Mouse (Mus musculus): ENCODE measurements around the gene Mst1. TPM values are rescaled to one million over a fixed set of nuclear protein-coding genes. Genes with fewer than 3 reads are reported as not detected.

The Mst1 gene
- polyA plus RNA-seq, 1 experiment from 2014 or later, result 18.6 TPM

GRCm38 (mm10) chr9:108119891-108120411 is 39.7 kb downstream of the Mst1 start:
- 19% methylated on average over 11 of the region's 11 CpGs for WGBS (ENCODE audit: insufficient replicate concordance)
- no peak for DNase-seq
- no peak overlapping the region for H3K27ac ChIP-seq
- H3K27me3 ChIP-seq, result peaks cover 11% of the 10 kb centered on the region
- H3K9ac ChIP-seq, result no peak overlapping the region
- ATAC-seq (ENCODE audit: low read depth), result peak; percentile 49; the same call in 1 of the 2 replicates
- no peaks in the 10 kb centered on the region for H3K9me3 ChIP-seq (replicated peaks)
- H3K4me2 ChIP-seq, result no peak overlapping the region
- H3K36me3 ChIP-seq, result no peaks in the 10 kb centered on the region
- no peak overlapping the region for H3K4me3 ChIP-seq (replicated peaks)
- peaks cover 24% of the 10 kb centered on the region for H3K4me1 ChIP-seq (replicated peaks)

- ATAC-seq (ENCODE audit: low read depth) (no peak), DNase-seq (no peak)
- H3K4me2 ChIP-seq, result no peak overlapping the region
- H3K4me1 ChIP-seq (replicated peaks), result peaks cover 24% of the 10 kb centered on the region
- no peaks in the 10 kb centered on the region for H3K36me3 ChIP-seq
- 68% methylated on average over 8 of the region's 8 CpGs for WGBS (ENCODE audit: insufficient replicate concordance)
- H3K4me3 ChIP-seq (replicated peaks), result no peak overlapping the region
- no peaks in the 10 kb centered on the region for H3K9me3 ChIP-seq (replicated peaks)
- H3K27ac ChIP-seq, result no peak overlapping the region
- H3K9ac ChIP-seq, result no peak overlapping the region
- peaks cover 4% of the 10 kb centered on the region for H3K27me3 ChIP-seq
Observed at GRCm38 (mm10) chr9:108120671-108121070, 40.4 kb downstream of the Mst1 start.

GRCm38 (mm10) chr9:108121170-108121969 is 41.1 kb downstream of the Mst1 start:
- no peaks in the 10 kb centered on the region for H3K9me3 ChIP-seq (replicated peaks)
- H3K4me3 ChIP-seq (replicated peaks), result no peak overlapping the region
- 79% methylated on average over 10 of the region's 10 CpGs for WGBS (ENCODE audit: insufficient replicate concordance)
- H3K9ac ChIP-seq, result no peak overlapping the region
- no peaks in the 10 kb centered on the region for H3K36me3 ChIP-seq
- peaks cover 24% of the 10 kb centered on the region for H3K4me1 ChIP-seq (replicated peaks)
- DNase-seq (no peak), ATAC-seq (ENCODE audit: low read depth) (no peak)
- H3K27ac ChIP-seq, result no peak overlapping the region
- no peak overlapping the region for H3K4me2 ChIP-seq
- H3K27me3 ChIP-seq, result no peaks in the 10 kb centered on the region; the same call in 1 of the 2 replicates

- DNase-seq, result no peak
- WGBS (ENCODE audit: insufficient replicate concordance), result 59% methylated on average over 4 of the region's 4 CpGs
- no peak overlapping the region for H3K4me2 ChIP-seq
- peaks cover 12% of the 10 kb centered on the region for H3K27me3 ChIP-seq
- no peak overlapping the region for H3K27ac ChIP-seq
- no peaks in the 10 kb centered on the region for H3K36me3 ChIP-seq
- H3K4me1 ChIP-seq (replicated peaks), result peaks cover 24% of the 10 kb centered on the region
- H3K9me3 ChIP-seq (replicated peaks), result no peaks in the 10 kb centered on the region
- no peak overlapping the region for H3K4me3 ChIP-seq (replicated peaks)
- ATAC-seq (ENCODE audit: low read depth), result no peak
- H3K9ac ChIP-seq, result no peak overlapping the region
Observed at GRCm38 (mm10) chr9:108123916-108124315, 43.7 kb downstream of the Mst1 start.

- Histone ChIP-seq H3K4me1 (replicated peaks) (peaks cover 7% of the 10 kb centered on the region), H3K27ac (no peak overlapping the region), H3K4me3 (replicated peaks) (no peak overlapping the region), H3K27me3 (peaks cover 12% of the 10 kb centered on the region), H3K4me2 (no peak overlapping the region), H3K36me3 (no peaks in the 10 kb centered on the region), H3K9ac (no peak overlapping the region), H3K9me3 (replicated peaks) (no peaks in the 10 kb centered on the region)
- 72% methylated on average over 8 of the region's 8 CpGs for WGBS (ENCODE audit: insufficient replicate concordance)
- ATAC-seq (ENCODE audit: low read depth), result no peak
- DNase-seq, result no peak
Observed at GRCm38 (mm10) chr9:108125731-108126130, 45.5 kb downstream of the Mst1 start.

- no peak overlapping the region for H3K9ac ChIP-seq
Observed at GRCm38 (mm10) chr9:108126436-108127180, 46.4 kb downstream of the Mst1 start.

GRCm38 (mm10) chr9:108128248-108128647 is 48.0 kb downstream of the Mst1 start:
- 72% methylated on average over 11 of the region's 11 CpGs for WGBS (ENCODE audit: insufficient replicate concordance)
- no peak for DNase-seq

More at GRCm38 (mm10) chr9:108126436-108127180, 46.4 kb downstream of the Mst1 start:
- Histone ChIP-seq H3K4me2 (no peak overlapping the region), H3K27me3 (peaks cover 12% of the 10 kb centered on the region), H3K9me3 (replicated peaks) (no peaks in the 10 kb centered on the region), H3K27ac (no peak overlapping the region), H3K4me3 (replicated peaks) (no peak overlapping the region), H3K4me1 (replicated peaks) (no peaks in the 10 kb centered on the region), H3K36me3 (no peaks in the 10 kb centered on the region)
- no peak for DNase-seq
- 69% methylated on average over 17 of the region's 17 CpGs for WGBS (ENCODE audit: insufficient replicate concordance)
- no peak for ATAC-seq (ENCODE audit: low read depth)

GRCm38 (mm10) chr9:108129042-108129948 is 49.1 kb downstream of the Mst1 start:
- 56% methylated on average over 13 of the region's 13 CpGs for WGBS (ENCODE audit: insufficient replicate concordance)
- peaks cover 12% of the 10 kb centered on the region for H3K27me3 ChIP-seq
- no peak for ATAC-seq (ENCODE audit: low read depth)

More at GRCm38 (mm10) chr9:108128248-108128647, 48.0 kb downstream of the Mst1 start:
- H3K27me3 ChIP-seq, result peaks cover 12% of the 10 kb centered on the region
- no peaks in the 10 kb centered on the region for H3K9me3 ChIP-seq (replicated peaks)
- H3K4me3 ChIP-seq (replicated peaks), result no peak overlapping the region
- H3K4me1 ChIP-seq (replicated peaks), result no peaks in the 10 kb centered on the region
- no peaks in the 10 kb centered on the region for H3K36me3 ChIP-seq
- no peak for ATAC-seq (ENCODE audit: low read depth)
- H3K9ac ChIP-seq, result no peak overlapping the region
- H3K27ac ChIP-seq, result no peak overlapping the region
- no peak overlapping the region for H3K4me2 ChIP-seq

GRCm38 (mm10) chr9:108131502-108131901 is 51.3 kb downstream of the Mst1 start:
- Histone ChIP-seq H3K9ac (no peak overlapping the region), H3K36me3 (no peaks in the 10 kb centered on the region), H3K27ac (no peak overlapping the region), H3K4me2 (no peak overlapping the region), H3K4me3 (replicated peaks) (no peak overlapping the region), H3K4me1 (replicated peaks) (no peaks in the 10 kb centered on the region), H3K9me3 (replicated peaks) (no peaks in the 10 kb centered on the region), H3K27me3 (peaks cover 13% of the 10 kb centered on the region)
- ATAC-seq (ENCODE audit: low read depth), result no peak
- WGBS (ENCODE audit: insufficient replicate concordance), result 25% methylated on average over 5 of the region's 5 CpGs
- no peak for DNase-seq

More at GRCm38 (mm10) chr9:108129042-108129948, 49.1 kb downstream of the Mst1 start:
- no peak overlapping the region for H3K9ac ChIP-seq
- no peak overlapping the region for H3K27ac ChIP-seq
- H3K4me3 ChIP-seq (replicated peaks), result no peak overlapping the region
- no peaks in the 10 kb centered on the region for H3K9me3 ChIP-seq (replicated peaks)
- no peaks in the 10 kb centered on the region for H3K36me3 ChIP-seq
- no peak for DNase-seq
- H3K4me2 ChIP-seq, result no peak overlapping the region
- no peaks in the 10 kb centered on the region for H3K4me1 ChIP-seq (replicated peaks)

- 74% methylated on average over 3 of the region's 3 CpGs for WGBS (ENCODE audit: insufficient replicate concordance)
- Histone ChIP-seq H3K4me1 (replicated peaks) (no peaks in the 10 kb centered on the region), H3K4me3 (replicated peaks) (no peak overlapping the region), H3K27ac (no peak overlapping the region), H3K27me3 (peaks cover 22% of the 10 kb centered on the region), H3K36me3 (no peaks in the 10 kb centered on the region), H3K9ac (no peak overlapping the region), H3K4me2 (no peak overlapping the region), H3K9me3 (replicated peaks) (no peaks in the 10 kb centered on the region)
- DNase-seq (no peak), ATAC-seq (ENCODE audit: low read depth) (no peak)
Observed at GRCm38 (mm10) chr9:108132373-108132772, 52.1 kb downstream of the Mst1 start.
